Mouse (Mus musculus) layer of hippocampus, adult 11-12 months (tissue): ENCODE measurements around the gene Kdelc2.

Experiments
- DNase-seq: peaks from one replicate; pipeline ENCODE4 v3.0.0; 2022; ENCODE audit warnings: low spot score

The Kdelc2 gene

DNA sequence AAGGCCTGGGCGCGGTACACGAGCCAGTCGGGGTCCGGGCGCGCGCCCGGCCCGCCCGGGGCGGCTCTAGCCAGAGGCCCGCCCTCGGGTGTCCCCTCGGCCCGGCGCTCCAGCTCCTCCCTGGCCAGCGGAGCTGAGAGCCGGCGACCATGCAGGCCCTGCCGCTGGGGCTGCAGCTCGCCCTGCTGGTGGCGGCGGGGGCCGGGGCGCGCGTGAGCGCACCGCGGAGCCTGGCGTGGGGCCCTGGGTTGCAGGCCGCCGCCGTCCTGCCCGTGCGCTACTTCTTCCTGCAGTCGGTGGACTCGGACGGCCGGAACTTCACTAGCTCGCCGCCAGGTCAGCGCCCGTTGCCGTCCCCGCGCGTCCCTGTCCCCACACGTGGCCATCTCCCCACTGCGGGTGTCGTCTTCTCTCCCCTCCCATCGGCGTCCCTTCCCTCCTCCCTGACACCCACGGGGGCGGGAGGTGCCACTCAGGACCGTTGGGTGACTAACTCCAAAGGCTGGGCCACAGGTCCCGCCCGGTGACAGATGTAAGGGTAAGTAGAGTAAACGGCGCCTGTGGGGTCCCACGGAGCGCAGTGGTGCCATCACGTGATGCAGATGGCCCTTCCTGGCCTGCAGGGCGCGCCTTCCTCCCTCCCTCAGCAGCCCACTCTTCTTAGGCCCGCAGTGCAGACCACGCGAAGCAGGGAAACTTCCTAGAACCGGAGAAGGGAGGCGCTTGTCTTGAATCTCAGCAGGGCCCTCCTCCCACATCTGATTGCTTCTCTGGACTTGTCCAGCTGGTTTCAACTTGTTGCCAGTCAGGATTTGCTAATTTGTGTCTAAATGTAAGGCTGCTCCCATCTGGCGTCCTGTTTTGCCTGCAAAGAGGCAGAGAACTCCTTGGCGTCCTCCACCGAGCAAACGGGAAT lies at the start of gene Kdelc2:
Gene Kdelc2 (plus strand): TSS at position 75 of the 916 bp plus-strand sequence.
- DNase-seq, result peak; percentile 79

GRCm38 (mm10) chr9:53335131-53335530 lies 48.7 kb upstream of the Kdelc2 start:
- no peak for DNase-seq

GRCm38 (mm10) chr9:53339603-53340002 lies 44.2 kb upstream of the Kdelc2 start:
- no peak for DNase-seq

- DNase-seq, result no peak
Observed at GRCm38 (mm10) chr9:53340328-53340916, 43.4 kb upstream of the Kdelc2 start.

DNA sequence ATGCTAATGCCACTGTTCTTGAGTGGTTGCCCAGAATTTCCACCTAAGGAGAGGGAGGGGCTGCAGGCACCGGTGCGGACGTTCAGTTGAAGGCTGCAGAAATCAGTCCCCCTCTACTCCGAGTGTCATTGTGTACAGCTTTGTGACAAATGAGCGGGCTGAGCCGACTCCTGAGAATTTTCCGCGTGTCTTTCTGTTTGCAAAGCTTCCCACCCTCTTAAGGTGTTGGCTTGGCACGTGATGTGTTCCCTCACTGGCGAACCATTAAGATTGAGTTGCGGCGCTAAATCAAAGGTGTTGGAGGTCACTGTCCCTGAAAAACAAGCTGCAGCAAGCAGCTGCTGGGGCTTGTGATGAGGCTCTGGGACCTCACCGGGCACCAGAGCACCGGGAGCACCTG lies 42.9 kb upstream of the Kdelc2 start:
- DNase-seq, result no peak

DNA sequence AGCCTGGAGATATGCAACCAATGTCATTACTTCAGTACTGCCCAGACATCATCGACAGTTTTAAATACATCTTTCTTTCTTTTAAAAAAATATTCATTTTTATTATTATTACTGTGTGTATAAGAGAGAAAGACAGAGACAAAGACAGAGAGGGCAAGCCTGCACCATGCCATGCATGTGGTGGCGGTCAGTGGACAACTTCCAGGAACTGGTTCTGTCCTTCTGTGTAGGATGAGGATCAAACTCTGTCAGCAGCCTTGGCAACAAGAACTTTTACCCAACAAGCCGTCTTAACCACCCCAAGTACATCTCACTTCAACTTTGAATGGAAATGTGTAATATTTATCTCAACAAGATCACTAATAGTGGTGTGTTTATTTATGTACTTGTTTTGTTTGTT lies 41.8 kb upstream of the Kdelc2 start:
- no peak for DNase-seq

- DNase-seq, result no peak
Observed at GRCm38 (mm10) chr9:53344646-53345432, 39.0 kb upstream of the Kdelc2 start.

DNA sequence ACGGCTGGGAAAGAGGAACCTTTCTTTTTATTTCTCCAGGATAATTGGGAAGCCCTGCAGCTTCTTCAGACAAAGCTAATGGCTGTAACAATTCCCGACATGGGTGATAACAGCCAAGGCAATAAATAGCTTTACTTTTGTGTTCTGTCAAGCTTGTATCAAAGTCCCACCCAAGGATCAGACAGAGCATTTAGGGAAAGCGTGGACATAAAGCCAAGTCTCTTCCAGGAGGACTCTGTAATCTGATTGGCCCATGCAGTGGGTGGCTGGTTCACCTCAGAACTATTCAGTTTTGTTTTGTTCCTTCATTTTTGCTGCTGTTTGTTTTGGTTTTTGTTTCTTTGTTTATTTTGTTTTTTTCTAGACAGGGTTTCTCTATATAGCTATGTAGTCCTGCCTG lies 38.1 kb upstream of the Kdelc2 start:
- no peak for DNase-seq

- no peak for DNase-seq
Observed at GRCm38 (mm10) chr9:53346402-53346801, 37.4 kb upstream of the Kdelc2 start.

DNA sequence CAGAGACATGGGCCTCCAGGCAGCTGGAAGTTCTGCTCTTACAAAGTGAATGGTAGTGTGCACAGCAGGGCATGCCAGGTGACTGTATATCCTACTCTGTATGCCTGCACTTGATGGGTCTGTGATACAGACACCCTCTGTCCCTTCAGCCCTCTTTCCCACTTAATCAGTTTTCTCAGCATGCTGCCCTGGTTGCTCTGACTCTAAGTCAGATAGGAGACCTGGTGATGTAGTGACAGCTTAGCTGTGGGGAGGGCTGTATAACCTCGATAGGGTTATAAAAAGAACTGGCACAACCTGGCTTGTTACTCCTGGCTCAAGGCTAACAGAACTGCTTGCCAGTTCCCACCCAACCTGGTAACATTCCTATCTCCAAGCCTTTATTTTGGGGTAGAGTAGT lies 34.6 kb upstream of the Kdelc2 start:
- DNase-seq, result no peak

DNA sequence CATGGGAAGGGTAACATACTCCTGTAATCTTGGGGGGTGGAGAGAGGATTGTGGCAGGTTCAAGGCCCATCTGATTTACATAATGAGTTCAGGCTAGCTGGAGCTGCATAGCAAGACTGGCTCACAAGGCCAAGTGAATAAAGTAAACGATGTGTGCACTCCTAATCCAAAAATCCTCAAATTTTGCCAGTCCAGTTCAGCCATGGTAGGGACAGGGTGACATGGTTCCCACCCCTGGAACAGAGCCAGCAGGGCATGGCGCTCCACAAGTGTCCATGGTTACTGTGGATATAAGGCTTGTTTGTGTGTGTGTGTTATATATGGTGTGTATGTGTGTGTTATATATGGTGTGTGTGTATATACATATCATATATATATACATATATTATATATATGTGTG lies 33.5 kb upstream of the Kdelc2 start:
- DNase-seq, result no peak

- no peak for DNase-seq
Observed at GRCm38 (mm10) chr9:53351899-53352298, 31.9 kb upstream of the Kdelc2 start.

DNA sequence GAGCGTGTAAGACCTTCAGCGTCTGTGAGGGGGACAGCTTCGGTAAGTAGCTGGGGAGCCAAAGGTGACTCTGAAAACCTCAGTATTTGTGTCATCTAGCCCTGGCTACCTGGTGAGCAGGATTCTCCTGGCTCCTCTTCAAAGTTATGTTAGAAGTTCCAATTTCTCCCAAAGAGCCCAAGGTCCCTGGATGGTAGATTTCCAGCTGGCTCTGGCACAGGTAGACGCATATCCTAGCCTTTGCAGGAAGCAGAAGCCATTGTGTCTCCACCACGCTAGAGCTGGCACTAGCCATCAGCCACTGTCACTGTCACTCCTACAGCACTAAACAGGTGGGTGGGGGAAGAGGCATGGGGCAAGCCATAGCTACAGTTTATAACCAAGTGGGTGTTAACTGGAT lies 30.7 kb upstream of the Kdelc2 start:
- no peak for DNase-seq

DNA sequence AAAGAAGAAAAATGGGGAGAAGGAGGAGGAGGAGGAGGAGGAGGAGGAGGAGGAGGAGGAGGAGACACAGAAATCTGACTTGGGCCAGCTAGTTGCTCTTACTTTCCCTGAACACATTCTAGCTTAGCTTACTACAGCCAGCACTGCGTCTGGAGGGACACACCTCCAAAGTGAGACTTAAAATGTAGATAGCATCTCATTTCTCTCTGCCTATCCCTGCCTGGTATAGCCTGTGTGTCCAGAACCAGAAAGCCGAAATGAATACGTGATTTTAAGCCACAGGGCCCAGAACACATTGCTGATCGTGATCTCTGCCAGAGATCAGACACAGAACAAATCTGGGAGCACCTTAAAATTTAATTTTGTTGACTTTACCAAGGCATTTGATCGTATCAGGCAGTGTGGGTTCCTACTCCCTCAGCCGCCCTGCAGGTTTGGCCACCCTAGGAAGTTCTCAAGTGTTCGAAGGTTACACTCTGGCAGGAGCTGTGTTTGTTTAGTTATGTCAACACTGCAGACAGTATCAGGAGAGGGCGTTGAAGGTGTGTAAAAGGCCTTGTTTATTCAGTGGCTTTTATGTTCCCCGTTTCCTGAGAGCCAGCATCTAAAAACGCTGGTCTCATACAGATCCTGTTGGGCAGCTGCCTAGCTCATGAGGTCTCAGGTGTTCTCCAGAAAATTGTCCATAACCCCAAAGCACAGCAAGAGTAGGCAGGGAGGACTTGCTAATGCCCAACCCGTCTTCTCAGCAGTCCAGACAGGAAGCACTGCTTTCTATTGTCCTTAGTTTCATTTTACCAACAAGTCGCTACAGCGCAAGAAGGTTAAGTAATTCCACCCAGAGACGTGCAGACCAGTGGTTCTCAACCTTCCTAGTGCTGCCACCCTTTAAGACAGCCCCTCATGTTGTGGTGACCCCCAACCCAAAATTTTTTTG lies 27.3 kb upstream of the Kdelc2 start:
- no peak for DNase-seq

- DNase-seq, result no peak
Observed at GRCm38 (mm10) chr9:53371339-53371738, 12.5 kb upstream of the Kdelc2 start.

GRCm38 (mm10) chr9:53375907-53376306 lies 7.9 kb upstream of the Kdelc2 start:
- no peak for DNase-seq

- no peak for DNase-seq
Observed at GRCm38 (mm10) chr9:53376820-53377219, 7.0 kb upstream of the Kdelc2 start.

DNA sequence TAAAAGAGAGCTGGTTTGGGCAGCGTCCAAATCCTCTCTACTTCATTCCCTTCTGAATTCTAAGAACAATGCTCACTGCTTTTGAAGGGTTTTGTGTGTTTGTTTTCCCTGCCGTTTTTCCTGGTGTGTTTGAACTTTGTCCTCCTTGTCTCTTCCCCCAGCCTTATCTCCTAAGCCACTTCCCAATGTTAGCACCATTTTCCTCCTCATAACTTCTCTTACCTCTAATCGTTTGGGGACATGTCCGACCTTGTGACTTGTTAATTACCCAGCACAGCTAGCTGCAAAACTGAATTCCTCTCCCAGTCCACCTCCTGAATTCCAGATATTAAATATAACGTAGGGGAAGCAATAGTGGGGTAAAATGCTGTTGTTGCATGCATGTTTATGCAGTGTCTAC lies 6.2 kb upstream of the Kdelc2 start:
- DNase-seq, result no peak

GRCm38 (mm10) chr9:53378171-53378570 lies 5.7 kb upstream of the Kdelc2 start:
- no peak for DNase-seq

GRCm38 (mm10) chr9:53380595-53380994 lies 3.2 kb upstream of the Kdelc2 start:
- no peak for DNase-seq

DNA sequence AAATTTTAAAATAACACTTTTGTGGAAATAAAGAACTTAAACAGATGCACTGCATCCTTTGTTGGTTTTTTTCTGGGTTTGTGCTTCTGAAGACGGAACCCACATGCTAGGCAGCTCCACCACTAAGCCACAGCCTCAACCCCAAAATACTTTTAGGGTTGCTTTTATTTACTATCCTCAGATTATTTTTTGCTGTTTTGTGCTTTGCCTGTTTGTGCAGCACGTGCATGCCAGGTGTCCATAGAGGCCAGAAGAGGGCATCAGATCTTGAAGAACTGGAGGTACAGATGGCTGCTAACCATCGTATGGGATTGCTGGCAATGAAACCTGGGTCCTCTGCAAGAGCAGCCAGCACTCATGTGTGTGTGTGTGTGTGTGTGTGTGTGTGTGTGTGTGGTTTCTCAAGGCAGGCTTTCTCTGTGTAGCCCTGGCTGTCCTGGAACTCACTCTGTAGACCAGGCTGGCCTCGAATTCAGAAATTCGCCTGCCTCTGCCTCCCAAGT lies 2.7 kb upstream of the Kdelc2 start:
- DNase-seq, result no peak
